Comparison of ENCODE assay signal across 21 mouse cellular contexts in genomic region chr2:52068641-52069040, GRCm38 (mm10). TPM values are rescaled to one million over a fixed set of nuclear protein-coding genes. Genes with fewer than 3 reads are reported as not detected.
DNase-seq lines count a peak whose midpoint lies in the region; ATAC-seq lines count a peak whose summit lies in the region.
"Had no signal": no experiment of that assay in that cellular context is flagged by ENCODE, and none has a peak within 500 bp of the region (broad histone marks: within the 10 kb centered on the region; RNA-seq: fewer than 3 reads in every experiment).

No protein-coding gene starts in this region.

- peak; percentile 45 to 50 for DNase-seq in cerebellum, postnatal 14 days
- DNase-seq in cerebellum, postnatal 36 days = no peak
- peak; percentile 49 for DNase-seq in left cerebral cortex, postnatal 4 days
- DNase-seq in left cerebral cortex, adult 18-20 months (ENCODE audit: low spot score in 2 of 2) = no peak
- DNase-seq in 3T3-L1 (ENCODE audit: low read depth, low spot score) = peak; percentile 18
- DNase-seq in adipocyte (ENCODE audit: low spot score) = peak; percentile 48
- DNase-seq: adrenal gland, postnatal 10 days; adrenal gland, postnatal 36 days; cerebellum, adult 18-20 months; cerebellum, adult 9-11 months; gastrocnemius, postnatal 25 days; heart, adult 2 months; heart, postnatal 14 days; heart, postnatal 4 days had no signal

- intact Hi-C loops in left cerebral cortex, postnatal 4 days (cut with DNase I) = no loop called here

- ATAC-seq in erythroblast, adult 5-6 weeks (replicated peaks; ENCODE audit: low FRiP score, poor library complexity, severe bottlenecking) = no peak
- ATAC-seq: activated CD4-positive, CD25-positive, alpha-beta regulatory T cell, adult 4 months; CD4-positive, CD25-positive, alpha-beta regulatory T cell, adult 4 months; forebrain, embryonic 15.5 days; intestine, embryonic 15.5 days had no signal

RNA-seq across cellular contexts. Expression of gene Rif1, which starts 4.0 kb away (rescaled TPM):
- total RNA-seq in left cerebral cortex, postnatal 4 days (2021) = 10 to 100 TPM; 28.2 to 30.9 TPM
- total RNA-seq in left cerebral cortex, adult 18-20 months (2021) = 10 to 100 TPM; 26.5 to 28.2 TPM
- total RNA-seq in erythroblast, adult 5-6 weeks (2015; ENCODE audit: low replicate concordance) = 25.3 and 42.1 TPM in 2 replicates
- 35.0 and 53.4 TPM in 2 replicates for total RNA-seq in erythroblast, adult 5-6 weeks (2017; ENCODE audit: low replicate concordance)

RNA-seq across cellular contexts. Expression of gene Tnfaip6, which starts 30.8 kb away (rescaled TPM):
- total RNA-seq in left cerebral cortex, postnatal 4 days (2021) = 1 to 10 TPM; 2.2 to 2.3 TPM
- 10 to 100 TPM in 1 of 2 experiments, 1 to 10 TPM in 1; 6.0 to 10.3 TPM for total RNA-seq in left cerebral cortex, adult 18-20 months (2021)
- total RNA-seq in erythroblast, adult 5-6 weeks (2015; ENCODE audit: low replicate concordance) = not detected in 2 replicates
- 1.1 TPM in 1 of 2 replicates, not detected in the other for total RNA-seq in erythroblast, adult 5-6 weeks (2017; ENCODE audit: low replicate concordance)
- total RNA-seq: common myeloid progenitor, adult 5-6 weeks; MEL had no signal

Comparison
In these comparisons a context has a peak if more than half of its experiments do, and no peak if none do; other contexts are left out.
1. DNase-seq: peak in cerebellum, postnatal 14 days (2 of 2), left cerebral cortex, postnatal 4 days (single experiment), 3T3-L1 (single experiment) and adipocyte (single experiment); none in cerebellum, postnatal 36 days (0 of 2) and left cerebral cortex, adult 18-20 months (0 of 2).